Mouse (Mus musculus): ENCODE results near the gene Vmn1r32.

Gene Vmn1r32

DNA sequence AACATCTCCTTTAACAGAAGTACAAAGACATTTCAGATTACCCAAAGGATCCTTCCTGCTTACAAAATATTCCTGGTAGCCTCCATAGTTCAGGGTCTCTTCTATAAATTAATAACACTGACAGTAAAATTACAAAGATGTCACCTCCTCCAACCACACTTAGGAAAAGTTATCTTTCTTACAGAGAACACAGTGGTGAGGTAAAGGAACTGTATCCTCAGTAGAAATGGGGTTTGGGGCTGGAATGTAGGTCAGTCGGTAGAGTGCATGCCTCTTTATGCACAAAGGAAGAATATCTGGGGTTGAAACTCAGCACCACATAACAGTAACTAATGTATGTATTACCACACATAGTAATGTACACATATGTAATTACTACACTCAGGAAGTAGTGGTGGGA is at the start of gene Vmn1r32:
Vmn1r32 (minus strand) TSS at position 101 of the 400 bp plus-strand sequence.
- no peak for DNase-seq (ENCODE audit: low spot score in 2 of 2)

DNA sequence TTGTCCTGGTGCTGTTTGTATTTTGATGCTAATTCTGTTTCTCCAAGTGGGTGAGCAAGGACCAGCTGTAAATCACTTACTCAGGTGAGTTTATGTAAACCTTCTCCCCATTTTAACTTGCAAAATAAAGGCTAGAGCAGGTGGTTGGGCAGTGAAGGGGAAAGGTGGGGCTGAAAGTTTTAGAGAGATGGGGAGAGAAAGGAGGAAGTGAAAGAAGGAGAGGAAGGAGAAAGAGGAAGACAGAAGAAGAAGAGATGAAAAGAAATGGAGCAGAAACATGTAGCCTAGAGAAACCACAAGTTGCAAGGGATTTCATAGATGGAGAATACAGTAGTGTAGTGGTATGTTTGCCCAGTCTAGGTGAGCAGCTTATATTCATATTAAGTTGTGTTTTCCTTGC is 35.9 kb upstream of the Vmn1r32 start:
- no peak for DNase-seq (ENCODE audit: low spot score in 2 of 2)

DNA sequence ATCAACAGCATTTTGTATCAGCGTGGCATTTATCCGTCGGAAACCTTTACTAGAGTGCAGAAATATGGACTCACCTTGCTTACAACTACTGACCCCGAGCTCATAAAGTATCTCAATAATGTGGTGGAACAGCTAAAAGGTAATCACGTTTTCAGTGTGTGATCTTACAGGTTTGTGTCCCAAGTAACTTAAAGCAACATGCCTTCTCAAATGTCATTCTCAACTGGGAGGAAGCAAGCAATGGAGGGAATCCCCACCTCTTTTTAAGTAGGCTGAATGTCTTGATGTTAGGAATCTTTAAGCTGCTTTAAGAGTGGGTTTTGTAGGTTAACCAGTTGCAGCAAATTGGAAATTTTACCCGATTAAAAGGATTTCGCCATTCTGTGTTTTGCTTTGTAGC is 23.9 kb downstream of the Vmn1r32 start:
- no peak for DNase-seq (ENCODE audit: low spot score in 2 of 2)

DNA sequence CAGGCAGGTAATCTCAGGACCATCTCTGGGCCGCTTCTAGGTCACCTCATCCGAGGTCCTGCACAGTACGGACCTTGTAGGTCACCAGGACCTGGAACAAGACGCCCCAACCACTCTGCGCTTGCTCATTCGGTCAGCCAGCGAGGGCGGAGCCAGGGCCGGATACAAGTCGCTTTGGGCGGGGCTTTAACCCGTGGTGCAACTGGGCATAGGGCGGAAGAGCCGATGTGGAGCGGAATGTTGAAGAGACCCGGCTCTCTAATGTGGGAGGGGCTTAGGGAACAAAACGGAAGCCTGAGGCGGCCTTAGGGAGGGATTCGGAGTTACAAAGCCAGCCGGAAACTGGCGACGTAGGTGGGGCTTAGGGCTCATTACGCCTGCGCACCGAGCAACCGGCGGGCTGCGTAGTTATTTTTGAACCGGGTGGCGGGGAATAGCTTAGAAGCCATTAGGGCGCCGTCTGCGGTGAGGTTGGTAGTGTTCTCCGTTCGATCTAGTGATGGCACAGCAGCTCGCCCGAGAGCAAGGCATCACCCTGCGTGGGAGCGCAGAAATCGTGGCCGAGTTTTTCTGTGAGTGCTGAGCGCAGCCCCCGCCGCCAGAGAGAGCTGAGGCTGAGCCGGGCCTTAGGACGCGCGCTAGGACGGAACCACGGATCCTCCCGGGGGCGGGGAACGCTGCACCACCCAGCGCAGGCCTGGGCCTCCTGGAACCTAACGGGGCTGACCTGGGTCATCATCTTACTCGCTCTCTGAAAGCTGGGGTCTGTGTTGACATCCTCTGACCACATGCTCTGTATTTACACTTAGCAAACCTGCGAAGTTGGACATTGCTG is 24.7 kb downstream of the Vmn1r32 start, which contains the start of gene Mad2l1:
Mad2l1 (plus strand) TSS at position 363 of the 835 bp plus-strand sequence.
- peak; percentile 93 to 97 for DNase-seq (ENCODE audit: low spot score in 2 of 2)

DNA sequence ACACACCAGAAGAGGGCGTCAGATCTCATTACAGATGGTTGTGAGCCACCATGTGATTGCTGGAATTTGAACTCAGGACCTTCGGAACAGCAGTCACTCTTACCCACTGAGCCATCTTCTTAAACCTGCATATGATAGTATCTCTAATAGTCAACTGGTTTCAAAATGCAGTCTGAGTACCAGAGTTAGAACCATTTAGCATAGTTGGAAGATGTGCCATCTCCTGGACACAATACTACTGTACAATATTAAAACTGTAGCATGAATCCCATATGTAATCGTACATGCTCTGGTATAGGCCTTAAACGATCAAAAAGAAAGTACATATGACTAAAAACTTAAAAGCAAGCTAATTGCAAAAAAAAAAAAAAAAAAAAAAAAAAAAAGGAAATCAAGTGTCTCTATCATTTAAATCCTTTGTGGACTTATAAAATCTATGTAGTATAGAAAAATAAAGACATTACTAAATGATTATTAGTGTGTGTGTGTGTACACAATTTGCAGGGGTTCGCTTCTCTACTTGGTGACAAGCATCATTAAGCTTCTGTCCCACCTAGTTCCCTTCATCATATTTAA is 25.4 kb downstream of the Vmn1r32 start:
- DNase-seq (ENCODE audit: low spot score in 2 of 2), result peak in 1 of 2 experiments; percentile 7

DNA sequence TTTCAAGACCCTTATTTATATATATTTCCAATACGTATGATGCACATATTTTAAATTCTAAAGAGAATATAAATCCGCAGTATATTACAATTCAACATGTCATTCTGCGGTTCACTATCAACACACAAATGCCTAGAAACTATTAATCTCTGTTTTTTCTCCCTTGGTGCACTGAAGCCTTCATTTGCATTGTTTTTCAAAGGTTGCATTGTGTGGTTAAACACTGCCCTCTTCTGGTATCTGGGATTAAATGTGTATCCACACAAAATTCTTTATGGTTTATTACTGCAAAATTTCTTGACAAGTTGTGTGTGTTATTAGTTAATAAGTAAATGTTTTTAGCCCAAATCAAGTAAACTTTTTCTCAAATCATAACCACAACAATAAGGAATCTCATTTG is 26.7 kb downstream of the Vmn1r32 start:
- DNase-seq (ENCODE audit: low spot score in 2 of 2), result peak in 1 of 2 experiments; percentile 28

DNA sequence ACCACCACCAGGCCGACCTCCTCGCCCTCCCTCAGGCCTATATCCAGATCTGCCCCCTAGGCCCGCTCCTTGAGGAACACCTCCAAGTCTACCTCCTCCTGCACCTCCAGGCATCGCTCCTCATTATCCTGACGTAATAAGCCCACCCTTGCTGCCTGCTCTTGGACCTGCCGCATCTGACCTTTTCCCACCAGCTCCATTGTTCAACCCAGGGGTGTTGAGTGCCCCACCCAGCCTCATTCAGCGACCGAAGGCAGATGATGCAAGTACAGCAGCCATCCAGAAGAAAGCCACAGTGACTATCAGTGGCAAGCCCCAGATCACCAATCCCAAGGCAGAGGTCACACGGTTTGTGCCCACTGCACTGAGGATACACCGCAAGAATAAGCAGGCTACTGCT is 31.5 kb downstream of the Vmn1r32 start:
- no peak for DNase-seq (ENCODE audit: low spot score in 2 of 2)

DNA sequence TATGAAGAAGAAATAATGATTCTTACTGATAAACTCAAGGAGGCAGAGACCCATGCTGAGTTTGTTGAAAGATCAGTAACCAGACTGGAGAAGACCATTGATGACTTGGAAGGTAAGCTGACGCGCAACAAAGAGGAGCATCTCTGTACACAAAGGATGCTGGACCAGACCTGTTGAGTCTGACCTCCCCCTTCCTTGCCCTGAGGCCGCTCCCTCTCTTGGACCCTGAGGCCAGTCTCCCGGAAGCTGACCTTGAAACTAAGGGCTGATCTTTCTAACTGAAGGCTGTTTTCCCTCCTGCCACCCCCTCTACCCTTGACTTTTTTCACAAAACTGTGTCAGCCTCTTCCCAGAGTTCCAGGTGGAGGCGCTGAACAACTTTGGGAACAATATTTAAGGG is 43.5 kb downstream of the Vmn1r32 start:
- DNase-seq (ENCODE audit: low spot score in 2 of 2), result no peak

Measured in frontal cortex, postnatal 36 days (tissue).